Mouse (Mus musculus) heart, adult 2 months (tissue): Measurements from ENCODE around the gene Lrtm2.

Experiments
- CTCF ChIP-seq: fragments of 200-600 bp; IDR thresholded peaks from 2 replicates; pipeline ENCODE4 v1.8.1; 2022; ENCODE audit warnings: antibody characterized with exemption, mild to moderate bottlenecking, moderate library complexity
- EP300 ChIP-seq: fragments of 200-500 bp; IDR thresholded peaks from 2 replicates; pipeline ENCODE4 v1.6.1; 2011; ENCODE audit warnings: low read depth, low read length, control low read depth; ENCODE audit not compliant: insufficient read depth
- POLR2A ChIP-seq: fragments of 200-500 bp; IDR thresholded peaks from 2 replicates; pipeline ENCODE4 v1.6.1; 2011; ENCODE audit warnings: mild to moderate bottlenecking, low read depth, low read length, control low read depth; ENCODE audit not compliant: insufficient read depth

DNA sequence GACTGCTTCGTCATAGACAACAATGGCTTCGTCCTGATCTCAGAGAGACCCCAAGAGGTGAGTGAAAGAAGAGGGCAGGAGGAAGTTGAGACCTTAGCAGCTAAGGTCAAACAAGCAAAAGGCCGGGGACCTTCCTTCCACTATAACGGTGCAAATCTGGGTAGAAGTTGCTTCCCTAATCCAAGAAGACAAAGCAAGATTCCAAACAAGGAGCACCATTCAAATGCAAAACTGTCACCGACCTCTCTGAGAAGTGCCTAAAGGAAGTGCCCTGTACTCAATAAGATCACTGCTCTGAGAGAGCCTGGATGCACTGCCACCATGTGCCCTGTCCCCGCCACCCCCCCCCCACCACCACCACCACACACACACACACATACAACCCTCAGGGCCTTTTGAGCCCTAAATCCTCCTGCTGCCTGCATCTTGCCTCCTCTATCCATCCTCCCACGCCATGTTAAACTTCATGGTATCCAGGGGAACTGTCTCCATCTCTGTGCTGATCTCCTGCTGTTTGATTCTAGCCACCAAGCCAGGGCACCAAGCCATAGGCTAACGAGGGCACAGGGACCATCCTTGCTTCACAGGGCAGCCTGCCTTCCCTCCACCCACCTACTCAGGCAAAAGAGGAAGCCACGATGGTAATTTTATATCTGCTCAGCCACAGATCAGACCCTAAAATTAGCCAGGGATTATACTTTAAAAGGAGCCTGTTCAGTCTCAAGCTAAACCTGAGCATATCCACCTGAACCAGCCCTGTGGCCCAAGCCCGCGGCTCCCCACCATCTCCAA is 7.8 kb upstream of the Lrtm2 start:
- no peak for TF ChIP-seq POLR2A
- TF ChIP-seq CTCF, result no peak
- no peak for TF ChIP-seq EP300
